Mouse (Mus musculus) limb, embryonic 14.5 days (tissue): ENCODE measurements at regions not wholly inside any gene's neighbourhood (a gene's known extent, or its start where the extent isn't known, plus 50 kb on each side); places are given as distances from the start of the nearest gene placed in this dataset.

Source experiments
- ATAC-seq: fragments of 200-750 bp; cut with Nextera tagmentation; 2 replicates; pipeline ENCODE4 v1.8.0; 2017; ENCODE audit warnings: low read depth, moderate number of reproducible peaks, moderate TSS enrichment; ENCODE audit not compliant: low FRiP score
- DNase-seq: peaks from one replicate; pipeline ENCODE4 v3.0.0-alpha.2; 2015; ENCODE audit warnings: low spot score
- H3K27ac ChIP-seq: fragments of 300-500 bp; sonication (generic); replicated peaks from 2 replicates; pipeline ENCODE4 v1.5.1; 2014; ENCODE audit warnings: low read depth, mild to moderate bottlenecking, low read length, moderate library complexity, mixed read lengths
- H3K27me3 ChIP-seq: fragments of 300-500 bp; sonication (generic); 2 replicates; pipeline ENCODE4 v1.6.1; 2014; ENCODE audit warnings: low read length, mixed read lengths; ENCODE audit not compliant: control insufficient read depth, insufficient read depth
- H3K36me3 ChIP-seq: fragments of 300-500 bp; sonication (generic); 2 replicates; pipeline ENCODE4 v1.6.1; 2014; ENCODE audit warnings: mild to moderate bottlenecking, low read length, moderate library complexity, mixed read lengths; ENCODE audit not compliant: control insufficient read depth, insufficient read depth
- H3K4me1 ChIP-seq: fragments of 300-500 bp; sonication (generic); 2 replicates; pipeline ENCODE4 v1.6.1; 2014; ENCODE audit warnings: antibody characterized with exemption, low read length, mixed read lengths; ENCODE audit not compliant: control insufficient read depth, insufficient read depth
- H3K4me2 ChIP-seq: fragments of 300-500 bp; sonication (generic); replicated peaks from 2 replicates; pipeline ENCODE4 v1.6.1; 2014; ENCODE audit warnings: low read depth, mild to moderate bottlenecking, low read length, moderate library complexity; ENCODE audit not compliant: severe bottlenecking
- H3K4me3 ChIP-seq: fragments of 300-500 bp; sonication (generic); replicated peaks from 2 replicates; pipeline ENCODE4 v1.5.1; 2014; ENCODE audit warnings: low read length
- H3K9ac ChIP-seq: fragments of 300-500 bp; sonication (generic); 2 replicates; pipeline ENCODE4 v1.6.1; 2014; ENCODE audit warnings: mild to moderate bottlenecking, low read depth, low read length, moderate library complexity; ENCODE audit not compliant: severe bottlenecking
- H3K9me3 ChIP-seq: fragments of 300-500 bp; sonication (generic); 2 replicates; pipeline ENCODE4 v1.6.1; 2016; ENCODE audit warnings: low read length; ENCODE audit not compliant: control insufficient read depth
- POLR2A ChIP-seq: fragments of 200-500 bp; IDR thresholded peaks from 2 replicates; pipeline ENCODE4 v1.8.0; 2012; ENCODE audit warnings: inconsistent platforms, mild to moderate bottlenecking, moderate library complexity, borderline replicate concordance; ENCODE audit not compliant: insufficient read depth, insufficient read length; ENCODE audit errors: extremely low read depth
- WGBS: fragments of 180-500 bp; shearing (Covaris S2); extraction: QIAGEN DNeasy Blood & Tissue Kit; methylation state at CpG from one replicate; pipeline ENCODE4 v1.1.7; 2014; 5-methylcytosine and 5-hydroxymethylcytosine counted together

- no peaks in the 10 kb centered on the region for H3K27me3 ChIP-seq
- WGBS, result 54% methylated on average over 5 of the region's 5 CpGs
- no peak overlapping the region for H3K4me3 ChIP-seq
- no peaks in the 10 kb centered on the region for H3K9me3 ChIP-seq
- H3K4me2 ChIP-seq, result no peak overlapping the region
- ATAC-seq (no peak), DNase-seq (no peak)
- no peak overlapping the region for H3K27ac ChIP-seq
- TF ChIP-seq POLR2A, result no peak
- no peak overlapping the region for H3K9ac ChIP-seq
- no peaks in the 10 kb centered on the region for H3K36me3 ChIP-seq
- H3K4me1 ChIP-seq, result no peaks in the 10 kb centered on the region
Measured at GRCm38 (mm10) chr2:61986967-61987550, 59.2 kb upstream of the Slc4a10 start.
